Comparison of ENCODE assay signal across 22 mouse cellular contexts in genomic region chr6:137469541-137469940, GRCm38 (mm10).
DNase-seq lines count a peak whose midpoint lies in the region; ATAC-seq and TF ChIP-seq lines count a peak whose summit lies in the region.
"Had no signal": no experiment of that assay in that cellular context is flagged by ENCODE, and none has a peak within 500 bp of the region (broad histone marks: within the 10 kb centered on the region; RNA-seq: fewer than 3 reads in every experiment).

No protein-coding gene starts in this region.

- TF ChIP-seq EP300 in heart, postnatal 0 days (IDR thresholded peaks at IDR 0.05; ENCODE audit: low read depth), result no peak
- no peak for TF ChIP-seq EP300 in liver, embryonic 14.5 days (IDR thresholded peaks at IDR 0.05; ENCODE audit: low read depth)

- H3K9me3 ChIP-seq in heart, postnatal 0 days (replicated peaks; ENCODE audit: control insufficient read depth, low read length), result no peaks in the 10 kb centered on the region
- H3K9me3 ChIP-seq in liver, embryonic 14.5 days (ENCODE audit: control insufficient read depth, low read length), result no peaks in the 10 kb centered on the region
- no peaks in the 10 kb centered on the region for H3K9me3 ChIP-seq in liver, embryonic 11.5 days (ENCODE audit: control insufficient read depth, low read length)
- H3K9me3 ChIP-seq: embryonic facial prominence, embryonic 12.5 days; kidney, embryonic 15.5 days; limb, embryonic 15.5 days had no signal

- WGBS in heart, postnatal 0 days, result 95% methylated on average over 4 of the region's 4 CpGs
- WGBS in liver, embryonic 14.5 days (ENCODE audit: insufficient replicate concordance), result 78% methylated on average over 4 of the region's 4 CpGs
- 95% methylated on average over 4 of the region's 4 CpGs for WGBS in liver, embryonic 11.5 days

- ATAC-seq in heart, postnatal 0 days (ENCODE audit: insufficient read depth, low read depth), result no peak
- no peak for ATAC-seq in liver, embryonic 14.5 days (ENCODE audit: insufficient read depth)
- no peak for ATAC-seq in liver, embryonic 11.5 days (replicated peaks; ENCODE audit: low FRiP score)
- ATAC-seq: forebrain, embryonic 13.5 days; inflammation-experienced regulatory T-cells, adult 6 months; midbrain, embryonic 16.5 days had no signal

- TF ChIP-seq CTCF in heart, postnatal 0 days (IDR thresholded peaks at IDR 0.05; ENCODE audit: low read depth), result 0 out of 2 replicates have a peak, but pooled peaks have one; percentile 7
- 0 out of 2 replicates have a peak, but pooled peaks have one; percentile 25 for TF ChIP-seq CTCF in liver, embryonic 14.5 days (IDR thresholded peaks at IDR 0.05; ENCODE audit: low read depth)

- no peak for DNase-seq in heart, postnatal 0 days (ENCODE audit: low spot score)
- DNase-seq in heart, adult 11 months, result no peak
- DNase-seq in liver, embryonic 14.5 days (ENCODE audit: low read depth in 3 of 3, low spot score in 3 of 3), result no peak
- no peak for DNase-seq in liver, embryonic 11.5 days (ENCODE audit: low spot score)
- DNase-seq in 3T3-L1 (ENCODE audit: low read depth, low spot score) (peak; percentile 23), ZHBTc4 (ENCODE audit: low read depth, low spot score) (peak; percentile 55)
- no peak for DNase-seq in c-Kit-positive CD71-positive TER-119-positive erythroid progenitor cells, embryonic 14.5 days (ENCODE audit: low spot score)
- DNase-seq: adrenal gland, postnatal 10 days; cerebellum, adult 11 months; cerebellum, postnatal 10 days; gastrocnemius, postnatal 14 days; heart, postnatal 10 days; right cerebral cortex, postnatal 25 days; thymus, postnatal 36 days had no signal

- H3K4me2 ChIP-seq in heart, postnatal 0 days (ENCODE audit: low read depth, low read length), result no peak overlapping the region
- H3K4me2 ChIP-seq in liver, embryonic 14.5 days (ENCODE audit: low read depth), result no peak overlapping the region
- H3K4me2 ChIP-seq in liver, embryonic 11.5 days, result no peak overlapping the region
- H3K4me2 ChIP-seq: embryonic facial prominence, embryonic 12.5 days; forebrain, embryonic 13.5 days; kidney, embryonic 15.5 days; limb, embryonic 15.5 days had no signal

- no peaks in the 10 kb centered on the region for H3K27me3 ChIP-seq in heart, postnatal 0 days (ENCODE audit: control insufficient read depth, insufficient read depth, low read length)
- no peaks in the 10 kb centered on the region for H3K27me3 ChIP-seq in liver, embryonic 14.5 days (ENCODE audit: control insufficient read depth, insufficient read depth, low read length)
- no peaks in the 10 kb centered on the region for H3K27me3 ChIP-seq in liver, embryonic 11.5 days (replicated peaks; ENCODE audit: control insufficient read depth, insufficient read depth, low read length)
- H3K27me3 ChIP-seq: CH12.LX; embryonic facial prominence, embryonic 12.5 days; kidney, embryonic 15.5 days; limb, embryonic 15.5 days had no signal

- H3K27ac ChIP-seq in heart, postnatal 0 days (ENCODE audit: low read depth), result no peak overlapping the region
- no peak overlapping the region for H3K27ac ChIP-seq in liver, embryonic 14.5 days
- H3K27ac ChIP-seq in liver, embryonic 11.5 days (ENCODE audit: low read depth, low read length), result no peak overlapping the region
- H3K27ac ChIP-seq: embryonic facial prominence, embryonic 12.5 days; forebrain, embryonic 13.5 days; kidney, embryonic 15.5 days; limb, embryonic 15.5 days had no signal

- no peak overlapping the region for H3K9ac ChIP-seq in heart, postnatal 0 days (replicated peaks; ENCODE audit: low read depth, low read length)
- no peak overlapping the region for H3K9ac ChIP-seq in liver, embryonic 14.5 days (replicated peaks)
- H3K9ac ChIP-seq in liver, embryonic 11.5 days (ENCODE audit: low read depth, low read length), result no peak overlapping the region
- H3K9ac ChIP-seq: embryonic facial prominence, embryonic 12.5 days; forebrain, embryonic 13.5 days; kidney, embryonic 15.5 days; limb, embryonic 15.5 days had no signal

- H3K4me1 ChIP-seq in heart, postnatal 0 days (ENCODE audit: control insufficient read depth, insufficient read depth), result peaks cover 24% of the 10 kb centered on the region
- H3K4me1 ChIP-seq in liver, embryonic 14.5 days (replicated peaks; ENCODE audit: control insufficient read depth in 2 of 2, insufficient read depth in 2 of 2, low read length in 1 of 2), result no peaks in the 10 kb centered on the region
- H3K4me1 ChIP-seq in liver, embryonic 11.5 days (replicated peaks; ENCODE audit: control insufficient read depth, insufficient read depth, low read length), result no peaks in the 10 kb centered on the region

- no peaks in the 10 kb centered on the region for H3K36me3 ChIP-seq in heart, postnatal 0 days (replicated peaks; ENCODE audit: control insufficient read depth, insufficient read depth, low read length)
- no peaks in the 10 kb centered on the region for H3K36me3 ChIP-seq in liver, embryonic 14.5 days (replicated peaks; ENCODE audit: control insufficient read depth, insufficient read depth, low read depth)
- H3K36me3 ChIP-seq in liver, embryonic 11.5 days (ENCODE audit: control insufficient read depth, insufficient read depth, low read length), result no peaks in the 10 kb centered on the region
- H3K36me3 ChIP-seq: embryonic facial prominence, embryonic 12.5 days; kidney, embryonic 15.5 days; limb, embryonic 15.5 days had no signal

- H3K4me3 ChIP-seq in heart, postnatal 0 days (ENCODE audit: low read depth, low read length), result no peak overlapping the region
- no peak overlapping the region for H3K4me3 ChIP-seq in liver, embryonic 14.5 days (ENCODE audit: insufficient read depth in 1 of 2, low read depth in 2 of 2, low read length in 2 of 2)
- H3K4me3 ChIP-seq in liver, embryonic 11.5 days (ENCODE audit: low read depth, low read length), result no peak overlapping the region
- H3K4me3 ChIP-seq: embryonic facial prominence, embryonic 12.5 days; erythroblast, embryonic 14.5 days; forebrain, embryonic 13.5 days; kidney, embryonic 15.5 days; limb, embryonic 15.5 days had no signal

Comparison
In these comparisons a context has a peak if more than half of its experiments do, and no peak if none do; other contexts are left out.
1. DNase-seq: peak in 3T3-L1 (single experiment) and ZHBTc4 (single experiment); none in heart, postnatal 0 days (single experiment), heart, adult 11 months (single experiment), liver, embryonic 14.5 days (0 of 3), liver, embryonic 11.5 days (single experiment) and c-Kit-positive CD71-positive TER-119-positive erythroid progenitor cells, embryonic 14.5 days (single experiment).